Mouse (Mus musculus) heart, adult 2 months (tissue): ENCODE data around the gene Rpia. TPM values are rescaled to one million over a fixed set of nuclear protein-coding genes. Genes with fewer than 3 reads are reported as not detected.

Experiments used
- DNase-seq, 2 experiments: peaks; one replicate each; pipeline ENCODE4 v3.0.0; 2021
- H3K27ac ChIP-seq: fragments of 200-600 bp; 2 replicates; pipeline ENCODE4 v1.8.1; 2022
- H3K27me3 ChIP-seq: fragments of 200-500 bp; 2 replicates; pipeline ENCODE4 v1.6.1; 2012; ENCODE audit warnings: mild to moderate bottlenecking, low read length, inconsistent platforms, mixed read lengths; ENCODE audit not compliant: control insufficient read depth, insufficient read depth
- H3K36me3 ChIP-seq: fragments of 200-500 bp; 2 replicates; pipeline ENCODE4 v1.6.1; 2012; ENCODE audit warnings: low read length, inconsistent platforms; ENCODE audit not compliant: control insufficient read depth, insufficient read depth
- H3K4me1 ChIP-seq: fragments of 200-500 bp; 2 replicates; pipeline ENCODE4 v1.6.1; 2011; ENCODE audit warnings: low read length; ENCODE audit not compliant: control insufficient read depth, insufficient read depth
- H3K4me3 ChIP-seq: fragments of 200-600 bp; 2 replicates; pipeline ENCODE4 v1.8.1; 2022
- H3K79me2 ChIP-seq: fragments of 200-500 bp; replicated peaks from 2 replicates; pipeline ENCODE4 v1.6.1; 2012; ENCODE audit warnings: mild to moderate bottlenecking, inconsistent platforms, low read length, moderate library complexity, mixed read lengths; ENCODE audit not compliant: control insufficient read depth, insufficient read depth
- H3K9ac ChIP-seq: fragments of 200-500 bp; 2 replicates; pipeline ENCODE4 v1.6.1; 2012; ENCODE audit warnings: low read depth, mild to moderate bottlenecking, control low read depth, inconsistent platforms, low read length, mixed read lengths
- CTCF ChIP-seq: fragments of 200-600 bp; IDR thresholded peaks from 2 replicates; pipeline ENCODE4 v1.8.1; 2022; ENCODE audit warnings: antibody characterized with exemption, mild to moderate bottlenecking, moderate library complexity
- EP300 ChIP-seq: fragments of 200-500 bp; IDR thresholded peaks from 2 replicates; pipeline ENCODE4 v1.6.1; 2011; ENCODE audit warnings: low read depth, low read length, control low read depth; ENCODE audit not compliant: insufficient read depth
- POLR2A ChIP-seq: fragments of 200-500 bp; IDR thresholded peaks from 2 replicates; pipeline ENCODE4 v1.6.1; 2011; ENCODE audit warnings: mild to moderate bottlenecking, low read depth, low read length, control low read depth; ENCODE audit not compliant: insufficient read depth
- WGBS: fragments of 180-500 bp; shearing (Covaris S2); methylation state at CpG from one replicate; pipeline ENCODE4 v1.1.7; 2018; 5-methylcytosine and 5-hydroxymethylcytosine counted together
- intact Hi-C: fragments of 180-260 bp; cut with DNase I; formaldehyde crosslinking; loops from one replicate; pipeline ENCODE4 v1.15.1; 2025
- long read RNA-seq: library from polyadenylated mRNA; stranded (forward); transcript quantifications from one replicate; pipeline ENCODE4 v2.0.0, GENCODE M21; 2021
- polyA plus RNA-seq: library from polyadenylated mRNA; depleted of rRNA; stranded (reverse); fragments of >200 nt; gene quantifications from 2 replicates; pipeline ENCODE4 v1.2.3, GENCODE M21; 2012; rRNA removed
- total RNA-seq, 2 experiments: library from RNA; stranded (reverse); gene quantifications; 2 replicates each; pipeline ENCODE4 v1.2.3; 2021

The Rpia gene
- 10 to 100 TPM; 12.9 to 15.2 TPM for total RNA-seq
- polyA plus RNA-seq: 6.6 and 12.4 TPM in 2 replicates
- long read RNA-seq, partial matches to known transcripts: 0 of 1 reads
- long read RNA-seq, other reads (novel, unspliced or antisense): 1 of 1 reads

GRCm38 (mm10) chr6:70791824-70792535 is at the start of gene Rpia:
Rpia (minus strand) TSS chr6:70792232.
- Histone ChIP-seq H3K4me3 (peak within 1 kb of the TSS; percentile 71), H3K27ac (peak within 1 kb of the TSS; percentile 84), H3K27me3 (no peaks in the 10 kb centered on the region), H3K4me1 (peaks cover 4% of the 10 kb centered on the region), H3K36me3 (no peaks in the 10 kb centered on the region), H3K79me2 (no peaks in the 10 kb centered on the region), H3K9ac (peak within 1 kb of the TSS; percentile 87)
- DNase-seq: peak; percentile 99
- intact Hi-C loops: no loop called here
- WGBS: under 1% methylated on average over 59 of the region's 62 CpGs
- peak; percentile 82 for TF ChIP-seq CTCF
- TF ChIP-seq POLR2A: peak; percentile 96
- TF ChIP-seq EP300: peak; percentile 73

GRCm38 (mm10) chr6:70840281-70840680 is 48.2 kb upstream of the Rpia start:
- Histone ChIP-seq H3K79me2 (peaks cover 2% of the 10 kb centered on the region; the same call in 1 of the 2 replicates), H3K4me3 (no peak overlapping the region), H3K27ac (no peak overlapping the region), H3K36me3 (peaks cover 4% of the 10 kb centered on the region; the same call in 1 of the 2 replicates), H3K27me3 (no peaks in the 10 kb centered on the region), H3K4me1 (no peaks in the 10 kb centered on the region; the same call in 1 of the 2 replicates), H3K9ac (no peak overlapping the region)
- intact Hi-C loops: no loop called here
- TF ChIP-seq EP300: no peak
- TF ChIP-seq CTCF: no peak
- no peak for TF ChIP-seq POLR2A
- WGBS: 59% methylated on average over 5 of the region's 5 CpGs
- no peak for DNase-seq

DNA sequence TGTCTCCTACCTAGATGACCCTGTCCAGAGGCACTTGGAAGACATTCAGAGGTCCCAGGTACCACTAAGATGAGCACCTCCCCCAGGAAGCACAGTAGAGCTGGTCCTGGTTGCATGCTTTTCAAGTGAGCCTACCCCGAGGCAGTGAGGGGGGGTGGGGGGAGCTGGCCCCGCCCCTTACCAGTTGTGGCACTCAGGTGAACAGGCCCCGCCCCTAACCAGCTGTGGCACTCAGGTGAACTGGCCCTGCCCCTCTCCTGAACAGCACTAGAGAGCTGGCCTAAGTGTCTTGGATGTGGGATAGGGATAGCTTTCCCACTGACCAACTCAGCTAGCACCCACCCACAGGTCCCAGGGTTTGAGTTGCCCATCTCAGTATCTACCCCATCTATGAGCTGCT is 46.5 kb upstream of the Rpia start:
- no peak overlapping the region for H3K9ac ChIP-seq
- TF ChIP-seq POLR2A (no peak), EP300 (no peak), CTCF (no peak)
- H3K27ac ChIP-seq: no peak overlapping the region
- peaks cover 4% of the 10 kb centered on the region; the same call in 1 of the 2 replicates for H3K36me3 ChIP-seq
- 46% methylated on average over 3 of the region's 3 CpGs for WGBS
- intact Hi-C loops: no loop called here
- H3K79me2 ChIP-seq: no peaks in the 10 kb centered on the region
- DNase-seq: no peak
- no peaks in the 10 kb centered on the region for H3K27me3 ChIP-seq
- no peak overlapping the region for H3K4me3 ChIP-seq
- H3K4me1 ChIP-seq: no peaks in the 10 kb centered on the region; the same call in 1 of the 2 replicates

DNA sequence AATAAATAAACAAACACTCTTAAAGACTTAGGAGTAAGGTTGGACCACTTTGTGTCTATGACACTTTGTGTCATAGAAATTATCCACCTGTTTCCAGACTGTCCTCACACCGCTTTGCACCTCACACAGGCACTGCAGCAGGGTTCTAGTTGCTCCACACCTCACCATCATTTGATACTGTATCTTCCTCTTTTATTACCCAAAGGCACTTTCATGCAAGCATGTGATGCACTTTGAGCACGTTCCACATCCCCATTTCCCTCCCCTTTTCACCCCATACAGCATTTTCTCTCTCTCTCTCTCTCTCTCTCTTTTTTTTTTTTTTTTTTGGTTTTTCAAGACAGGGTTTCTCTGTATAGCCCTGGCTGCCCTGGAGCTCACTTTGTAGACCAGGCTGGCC is 45.3 kb upstream of the Rpia start:
- intact Hi-C loops: no loop called here
- H3K4me1 ChIP-seq: no peaks in the 10 kb centered on the region
- TF ChIP-seq EP300 (no peak), POLR2A (no peak), CTCF (no peak)
- H3K79me2 ChIP-seq: no peaks in the 10 kb centered on the region
- no peak overlapping the region for H3K27ac ChIP-seq
- H3K9ac ChIP-seq: no peak overlapping the region
- H3K4me3 ChIP-seq: no peak overlapping the region
- no peak for DNase-seq
- no peaks in the 10 kb centered on the region for H3K27me3 ChIP-seq
- WGBS: 72% methylated on average over 2 of the region's 2 CpGs
- H3K36me3 ChIP-seq: no peaks in the 10 kb centered on the region

GRCm38 (mm10) chr6:70831179-70831839 is 39.3 kb upstream of the Rpia start:
- DNase-seq: no peak
- intact Hi-C loops: no loop called here
- Histone ChIP-seq H3K27me3 (no peaks in the 10 kb centered on the region), H3K27ac (no peak overlapping the region), H3K36me3 (no peaks in the 10 kb centered on the region), H3K9ac (no peak overlapping the region), H3K79me2 (no peaks in the 10 kb centered on the region), H3K4me3 (no peak overlapping the region), H3K4me1 (no peaks in the 10 kb centered on the region)
- 67% methylated on average over 10 of the region's 10 CpGs for WGBS
- TF ChIP-seq EP300: no peak
- TF ChIP-seq CTCF: no peak
- TF ChIP-seq POLR2A: no peak

DNA sequence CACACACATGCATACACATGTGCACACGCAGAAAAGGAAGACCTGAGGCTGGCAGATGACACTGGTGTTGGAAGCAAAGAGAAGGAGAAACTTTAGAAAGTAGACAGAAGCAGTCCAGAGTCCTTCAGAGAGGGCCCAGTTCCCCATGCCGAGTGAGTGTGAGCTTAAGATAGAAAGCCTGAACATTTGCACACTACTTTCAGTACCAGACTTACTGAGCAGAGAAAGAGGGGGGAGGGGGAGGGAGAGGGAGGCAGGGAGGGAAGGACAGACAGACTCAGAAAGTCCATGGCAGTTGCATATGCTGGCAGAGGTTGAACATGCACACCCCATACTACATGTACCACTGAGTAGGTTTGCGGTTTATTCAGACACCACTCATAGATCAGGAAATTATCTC is 38.5 kb upstream of the Rpia start:
- Histone ChIP-seq H3K27ac (no peak overlapping the region), H3K4me3 (no peak overlapping the region), H3K36me3 (no peaks in the 10 kb centered on the region), H3K4me1 (no peaks in the 10 kb centered on the region), H3K27me3 (no peaks in the 10 kb centered on the region), H3K79me2 (no peaks in the 10 kb centered on the region), H3K9ac (no peak overlapping the region)
- DNase-seq: no peak
- intact Hi-C loops: no loop called here
- 61% methylated on average over 3 of the region's 3 CpGs for WGBS
- TF ChIP-seq EP300 (no peak), POLR2A (no peak), CTCF (no peak)
